Mouse (Mus musculus): ENCODE data around the gene Lrp8. TPM values are rescaled to one million over a fixed set of nuclear protein-coding genes. Genes with fewer than 3 reads are reported as not detected.

The Lrp8 gene
- 0.30 TPM for polyA plus RNA-seq (2014; fragmentation: Illumina TruSeq; extraction: RNeasy Lipid Tissue Mini Kit (QIAGEN cat#74804); ENCODE audit: insufficient read depth, low read depth, low replicate concordance)

DNA sequence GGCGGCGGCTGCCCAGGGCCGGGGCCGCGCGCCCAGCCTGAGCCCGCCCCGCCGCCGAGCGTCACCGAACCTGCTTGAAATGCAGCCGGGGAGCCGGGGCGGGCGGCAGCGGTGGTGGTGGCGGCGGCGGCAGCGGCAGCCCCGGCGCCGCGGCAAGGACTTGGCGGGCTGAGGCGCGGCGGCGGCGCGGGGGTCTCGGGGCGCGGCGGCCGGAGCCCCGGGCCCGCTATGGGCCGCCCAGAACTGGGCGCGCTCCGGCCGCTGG, at the start of gene Lrp8:
Gene Lrp8 (plus strand): TSS at position 77 of the 265 bp plus-strand sequence.

DNA sequence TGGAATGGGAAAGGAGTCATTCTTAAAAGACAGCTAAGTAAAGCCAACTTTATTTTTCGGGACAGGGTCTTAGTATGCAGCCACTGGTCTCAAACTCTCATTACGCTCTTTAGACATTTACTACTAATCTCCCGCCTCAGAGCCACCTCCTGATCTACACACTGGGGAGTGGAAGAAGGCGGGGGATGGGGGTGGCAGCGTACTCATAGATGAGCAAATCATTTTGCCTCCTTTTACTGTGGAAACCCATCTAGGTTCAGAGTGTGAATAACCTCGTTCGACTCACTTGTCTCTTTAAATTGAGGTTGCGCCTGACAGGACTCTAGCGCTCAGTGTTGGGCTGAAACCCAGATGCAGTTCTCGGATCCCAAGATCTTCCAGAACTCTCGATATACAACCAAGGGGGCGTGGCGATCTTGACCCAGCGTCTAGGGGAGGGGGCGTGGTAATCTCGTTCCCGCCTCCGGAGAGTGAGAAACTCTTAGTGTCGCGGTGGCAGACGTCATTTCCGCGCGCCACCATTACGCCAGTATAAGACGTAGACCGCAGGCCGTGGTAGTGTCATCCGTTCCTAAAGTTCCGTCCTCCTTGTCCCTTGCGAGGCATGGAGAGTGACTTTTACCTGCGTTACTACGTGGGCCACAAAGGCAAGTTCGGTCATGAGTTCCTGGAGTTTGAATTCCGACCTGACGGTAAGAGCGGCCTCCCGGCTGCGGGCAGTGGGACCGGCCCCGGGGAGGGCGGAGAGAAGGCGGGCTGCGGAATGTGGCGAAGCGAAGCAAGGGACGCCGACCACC, 77.4 kb downstream of the Lrp8 start, which contains the start of gene Magoh:
Gene Magoh (plus strand): TSS at position 502 of the 797 bp plus-strand sequence.

DNA sequence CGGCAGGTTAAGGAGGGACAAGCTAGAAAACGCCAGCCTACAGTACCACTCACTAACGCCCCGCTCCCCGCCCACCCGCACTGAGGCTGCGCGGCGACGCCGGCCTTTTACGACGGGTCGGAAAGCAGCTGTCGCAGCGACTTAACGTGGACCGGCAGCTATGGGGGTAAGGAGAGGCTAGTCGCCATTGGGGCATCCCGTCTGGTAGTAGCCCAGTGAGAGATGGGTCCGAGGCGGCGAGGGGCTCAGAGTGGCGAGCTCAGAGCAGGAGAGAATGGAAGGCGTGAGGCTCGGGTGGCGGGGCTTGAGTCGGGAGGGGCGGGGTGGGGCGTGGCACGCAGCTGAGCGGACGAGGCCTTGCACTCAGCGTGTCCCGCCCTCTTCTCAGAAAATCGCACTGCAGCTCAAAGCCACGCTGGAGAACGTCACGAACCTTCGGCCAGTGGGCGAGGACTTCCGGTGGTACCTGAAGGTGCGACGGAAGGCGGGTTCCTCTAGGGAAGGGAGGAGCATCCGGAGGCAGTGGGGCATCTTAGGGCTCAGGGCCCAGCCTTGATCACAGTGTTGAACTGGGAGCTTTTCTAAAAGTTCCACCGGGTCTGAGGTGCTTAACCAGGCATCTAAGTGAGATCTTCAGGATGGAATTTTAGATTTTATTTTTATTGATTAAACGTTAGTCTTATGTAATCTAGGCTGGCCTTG, 87.8 kb downstream of the Lrp8 start, which contains the start of gene 0610037L13Rik:
Gene 0610037L13Rik (plus strand): TSS at position 83 of the 702 bp plus-strand sequence.

DNA sequence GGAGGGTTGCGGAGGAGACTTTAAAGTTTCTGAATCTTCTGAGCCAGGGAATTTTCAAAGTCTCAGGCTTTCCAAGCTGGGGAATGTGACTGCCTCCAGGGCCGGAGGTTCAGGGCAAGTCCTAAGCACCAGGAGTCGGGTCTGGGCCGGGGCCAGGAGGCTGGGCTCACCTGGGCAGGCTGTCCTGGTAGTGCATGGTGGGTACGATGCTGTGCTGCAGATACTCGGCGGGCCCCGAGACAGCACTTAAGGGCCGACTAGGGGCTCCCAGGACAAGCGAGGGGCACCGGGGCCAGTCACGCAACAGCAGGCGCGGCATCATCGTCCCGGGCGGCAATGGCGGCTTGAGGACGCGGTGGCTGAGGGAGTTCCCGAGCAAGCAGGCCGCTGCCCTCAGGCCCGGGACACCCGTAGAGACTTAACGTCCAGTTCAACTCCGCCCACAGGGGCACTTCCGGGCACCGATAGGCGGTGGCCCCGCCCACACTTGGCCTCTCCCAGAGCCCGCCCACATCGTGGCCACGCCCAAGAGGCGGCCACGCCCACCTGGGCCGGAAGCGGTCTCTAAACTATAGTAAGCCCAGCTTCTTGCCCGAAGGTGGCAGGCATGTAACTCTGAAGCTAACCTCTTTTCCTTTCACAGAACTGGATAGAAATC, 121.2 kb downstream of the Lrp8 start, which contains the start of gene Cpt2:
Gene Cpt2 (minus strand): TSS at position 466 of the 658 bp plus-strand sequence.

Other genes starting within 250 kb of the Lrp8 start
- gene Dmrtb1, start 118.0 kb upstream of the Lrp8 start, polyA plus RNA-seq (2014; fragmentation: Illumina TruSeq; extraction: RNeasy Lipid Tissue Mini Kit (QIAGEN cat#74804); ENCODE audit: insufficient read depth, low read depth, low replicate concordance) = not detected
- 108 TPM for gene Magoh, start 77.5 kb downstream of the Lrp8 start, polyA plus RNA-seq (2014; fragmentation: Illumina TruSeq; extraction: RNeasy Lipid Tissue Mini Kit (QIAGEN cat#74804); ENCODE audit: insufficient read depth, low read depth, low replicate concordance)
- 64.7 TPM for gene 0610037L13Rik, start 87.6 kb downstream of the Lrp8 start, polyA plus RNA-seq (2014; fragmentation: Illumina TruSeq; extraction: RNeasy Lipid Tissue Mini Kit (QIAGEN cat#74804); ENCODE audit: insufficient read depth, low read depth, low replicate concordance)
- 18.2 TPM for gene Cpt2, start 121.3 kb downstream of the Lrp8 start, polyA plus RNA-seq (2014; fragmentation: Illumina TruSeq; extraction: RNeasy Lipid Tissue Mini Kit (QIAGEN cat#74804); ENCODE audit: insufficient read depth, low read depth, low replicate concordance)
- gene Slc1a7, start 166.1 kb downstream of the Lrp8 start, polyA plus RNA-seq (2014; fragmentation: Illumina TruSeq; extraction: RNeasy Lipid Tissue Mini Kit (QIAGEN cat#74804); ENCODE audit: insufficient read depth, low read depth, low replicate concordance) = 0.28 TPM